Mouse (Mus musculus) kidney, adult 2 months (tissue): ENCODE data around the gene Efcab5.

Source experiments
- CTCF ChIP-seq: fragments of 200-500 bp; conservative IDR thresholded peaks from 2 replicates; pipeline ENCODE4 v1.5.1; 2011; ENCODE audit warnings: low read depth, mild to moderate bottlenecking, control low read depth, low read length, moderate library complexity, mixed read lengths; ENCODE audit not compliant: insufficient read depth, insufficient read length
- POLR2A ChIP-seq: fragments of 200-500 bp; IDR thresholded peaks from one replicate; pipeline ENCODE4 v1.6.1; 2011; ENCODE audit warnings: low read depth, low read length, control low read depth

DNA sequence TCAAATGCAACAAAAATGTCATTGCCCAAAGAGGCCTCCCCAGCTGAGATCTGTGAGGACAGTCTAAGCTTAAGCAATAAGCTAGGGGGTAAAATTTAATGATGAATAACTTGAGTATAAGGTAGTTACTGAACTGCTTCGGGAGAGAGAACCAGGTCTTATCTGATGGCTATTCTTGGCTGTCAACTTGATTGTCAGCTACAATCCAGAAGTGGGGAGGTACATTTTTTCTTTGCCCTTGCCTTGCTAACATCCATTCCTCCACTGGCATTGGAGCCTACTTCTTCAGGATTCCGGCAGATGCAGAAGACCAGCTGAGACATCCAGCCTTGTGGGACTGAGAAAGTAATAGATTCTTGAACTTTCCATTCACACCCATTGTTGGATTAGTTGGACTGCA, 101.8 kb downstream of the Efcab5 start:
- TF ChIP-seq CTCF: no peak
- no peak for TF ChIP-seq POLR2A
